8 mouse cellular contexts compared by ENCODE assay signal in genomic region chr7:56049831-56050321, GRCm38 (mm10). TPM values are rescaled to one million over a fixed set of nuclear protein-coding genes. Genes with fewer than 3 reads are reported as not detected.
DNase-seq lines count a peak whose midpoint lies in the region; ATAC-seq and TF ChIP-seq lines count a peak whose summit lies in the region.

Herc2 (plus strand) TSS chr7:56050196.

- H3K27me3 ChIP-seq in forebrain, embryonic 15.5 days = no peaks in the 10 kb centered on the region

- H3K4me2 ChIP-seq in forebrain, embryonic 15.5 days (replicated peaks) = peak within 1 kb of the TSS; percentile 64

- peak within 1 kb of the TSS; percentile 89 to 91 for H3K4me3 ChIP-seq in ES-E14 (ENCODE audit: insufficient read depth in 1 of 2, low read depth in 1 of 2, low read length in 2 of 2, poor library complexity in 1 of 2, severe bottlenecking in 1 of 2)
- peak within 1 kb of the TSS; percentile 78 for H3K4me3 ChIP-seq in forebrain, embryonic 15.5 days
- H3K4me3 ChIP-seq in lung, adult 2 months (replicated peaks; ENCODE audit: extremely low read depth, low read depth, low read length) = peak within 1 kb of the TSS; percentile 92

- H3K4me1 ChIP-seq in ES-E14 (ENCODE audit: control insufficient read depth in 2 of 2, insufficient read depth in 2 of 2, low read length in 2 of 2, poor library complexity in 1 of 2) = peaks cover 4% of the 10 kb centered on the region in 2 experiments; a peak in 1 of 4 replicates
- peaks cover 25% of the 10 kb centered on the region for H3K4me1 ChIP-seq in forebrain, embryonic 15.5 days
- no peaks in the 10 kb centered on the region; the same call in none of the 2 replicates for H3K4me1 ChIP-seq in lung, adult 2 months (ENCODE audit: control insufficient read depth, insufficient read depth, low read length)

- in situ Hi-C loops in ES-E14 (cut with MboI; ENCODE audit: low sequenced_read_pairs in 2 of 2, unreplicated experiment in 2 of 2) = no loop called here

- ATAC-seq in forebrain, embryonic 15.5 days (replicated peaks) = peak; percentile 100
- peak; percentile 100 for ATAC-seq in neutrophil, adult 5-6 weeks (ENCODE audit: extremely low read depth, insufficient number of reproducible peaks, low FRiP score, poor library complexity, severe bottlenecking)

- DNase-seq in ES-E14 (ENCODE audit: low read depth, low spot score) = peak; percentile 99
- peak; percentile 100 for DNase-seq in cerebellum, adult 11-12 months
- DNase-seq in heart, postnatal 25 days (ENCODE audit: low spot score) = peak; percentile 99
- DNase-seq in layer of hippocampus, adult 18-20 months (ENCODE audit: low spot score in 2 of 2) = peak; percentile 98 to 100
- DNase-seq in lung, adult 2 months = peak; percentile 99
- DNase-seq in thymus, adult 18-20 months = peak; percentile 98

- no peaks in the 10 kb centered on the region for H3K9me3 ChIP-seq in ES-E14 (ENCODE audit: control insufficient read depth, insufficient read depth, low read depth, low read length)
- H3K9me3 ChIP-seq in forebrain, embryonic 15.5 days = no peaks in the 10 kb centered on the region

- peak within 1 kb of the TSS; percentile 88 for H3K9ac ChIP-seq in ES-E14 (ENCODE audit: insufficient read depth, low read depth, low read length, poor library complexity, severe bottlenecking)
- H3K9ac ChIP-seq in forebrain, embryonic 15.5 days (replicated peaks) = peak within 1 kb of the TSS; percentile 78

- TF ChIP-seq POLR2A in lung, adult 2 months (IDR thresholded peaks at IDR 0.05; ENCODE audit: borderline replicate concordance, extremely low read depth, low read depth, low read length) = peak; percentile 84

- no peaks in the 10 kb centered on the region; the same call in 1 of the 2 replicates for H3K36me3 ChIP-seq in ES-E14 (ENCODE audit: control insufficient read depth, insufficient read depth, low read length, poor library complexity, severe bottlenecking)
- H3K36me3 ChIP-seq in forebrain, embryonic 15.5 days = no peaks in the 10 kb centered on the region

- under 1% methylated on average over 46 of the region's 47 CpGs for WGBS in forebrain, embryonic 15.5 days
- under 1% methylated on average over 47 of the region's 47 CpGs for WGBS in lung, adult 2 months

- intact Hi-C loops in heart, postnatal 25 days (cut with DNase I) = loop anchor here (5.0 kb wide), 2 partner anchors 88 to 208 kb away; partner anchors contain the start of genes Cyfip1 and Nipa2

- H3K27ac ChIP-seq in ES-E14 (ENCODE audit: insufficient read depth, low read depth, low read length, poor library complexity, severe bottlenecking) = peak within 1 kb of the TSS; percentile 65
- H3K27ac ChIP-seq in forebrain, embryonic 15.5 days (replicated peaks) = peak within 1 kb of the TSS; percentile 90

- no peak for TF ChIP-seq CTCF in lung, adult 2 months (IDR thresholded peaks at IDR 0.05; ENCODE audit: insufficient read depth, low read length)

TF ChIP-seq in ES-E14, 5 proteins besides CTCF, POLR2A, EP300 and RAD21:
- TF ChIP-seq CHD2 (IDR thresholded peaks at IDR 0.05; ENCODE audit: low read depth, low read length) = peak; percentile 78
- TF ChIP-seq MAFK (IDR thresholded peaks at IDR 0.05; ENCODE audit: insufficient read depth, low read depth, low read length) = no peak
- TF ChIP-seq ZNF384 (IDR thresholded peaks at IDR 0.05; ENCODE audit: low read depth, low read length) = no peak

RNA-seq across cellular contexts. Expression of gene Herc2, which starts in this region (rescaled TPM):
- total RNA-seq in ES-E14 (2012; rRNA removed) = 32.7 and 34.9 TPM in 2 replicates
- polyA plus RNA-seq in forebrain, embryonic 15.5 days (2015; fragmentation: Nextera tagmentation; extraction: Ambion mirVana) = 47.7 and 53.7 TPM in 2 replicates
- 10 to 100 TPM; 38.7 to 41.4 TPM for total RNA-seq in heart, postnatal 25 days (2021)
- total RNA-seq in layer of hippocampus, adult 18-20 months (2021) = 100 to 1,000 TPM; 122 to 136 TPM
- polyA plus RNA-seq in lung, adult 2 months (2012; rRNA removed) = 23.0 and 23.7 TPM in 2 replicates
- 102 and 115 TPM in 2 replicates for total RNA-seq in neutrophil, adult 5-6 weeks (2017)

Comparison
In these comparisons a context has a peak if more than half of its experiments do, and no peak if none do; other contexts are left out.
1. Peak in every context shown above with its lines: DNase-seq, ATAC-seq, H3K4me3 ChIP-seq and H3K27ac ChIP-seq.